Mouse (Mus musculus): ENCODE results near the gene Rps28. TPM values are rescaled to one million over a fixed set of nuclear protein-coding genes. Genes with fewer than 3 reads are reported as not detected.

The Rps28 gene
- total RNA-seq, 2 experiments from 2014 or later, result 861 to 875 TPM

GRCm38 (mm10) chr17:33816612-33817011 is 7.8 kb downstream of the Rps28 start:
- DNase-seq (ENCODE audit: extremely low spot score in 1 of 2, low spot score in 2 of 2), result no peak

GRCm38 (mm10) chr17:33815399-33815798 is 9.0 kb downstream of the Rps28 start:
- intact Hi-C loops (cut with DNase I), result no loop called here
- no peak for DNase-seq (ENCODE audit: extremely low spot score in 1 of 2, low spot score in 2 of 2)

More at GRCm38 (mm10) chr17:33816612-33817011, 7.8 kb downstream of the Rps28 start:
- intact Hi-C loops (cut with DNase I), result no loop called here

GRCm38 (mm10) chr17:33812990-33813389 is 11.4 kb downstream of the Rps28 start:
- intact Hi-C loops (cut with DNase I), result no loop called here
- DNase-seq (ENCODE audit: extremely low spot score in 1 of 2, low spot score in 2 of 2), result peak in 1 of 2 experiments; percentile 79

- DNase-seq (ENCODE audit: extremely low spot score in 1 of 2, low spot score in 2 of 2), result peak in 1 of 2 experiments; percentile 35
- intact Hi-C loops (cut with DNase I), result no loop called here
Observed at GRCm38 (mm10) chr17:33812475-33812874, 11.9 kb downstream of the Rps28 start.

- intact Hi-C loops (cut with DNase I), result no loop called here
- DNase-seq (ENCODE audit: extremely low spot score in 1 of 2, low spot score in 2 of 2), result no peak
Observed at GRCm38 (mm10) chr17:33811142-33811516, 13.2 kb downstream of the Rps28 start.

- intact Hi-C loops (cut with DNase I), result no loop called here
- peak; percentile 95 to 97 for DNase-seq (ENCODE audit: extremely low spot score in 1 of 2, low spot score in 2 of 2)
Observed at GRCm38 (mm10) chr17:33810334-33811141, 13.8 kb downstream of the Rps28 start, which contains the start of gene Kank3. Kank3 (plus strand) TSS chr17:33810519.

GRCm38 (mm10) chr17:33808192-33808591 is 16.2 kb downstream of the Rps28 start:
- intact Hi-C loops (cut with DNase I), result loop anchor here (10.0 kb wide), 1 partner anchor 363 kb away; no protein-coding TSS in a partner anchor

GRCm38 (mm10) chr17:33807181-33807888 is 17.0 kb downstream of the Rps28 start:
- DNase-seq (ENCODE audit: extremely low spot score in 1 of 2, low spot score in 2 of 2), result no peak
- intact Hi-C loops (cut with DNase I), result loop anchor here (10.0 kb wide), 1 partner anchor 363 kb away; no protein-coding TSS in a partner anchor

More at GRCm38 (mm10) chr17:33808192-33808591, 16.2 kb downstream of the Rps28 start:
- DNase-seq (ENCODE audit: extremely low spot score in 1 of 2, low spot score in 2 of 2), result no peak

- no peak for DNase-seq (ENCODE audit: extremely low spot score in 1 of 2, low spot score in 2 of 2)
- intact Hi-C loops (cut with DNase I), result loop anchor here (5.0 to 10.0 kb wide), 2 partner anchors 77 to 360 kb away; no protein-coding TSS in a partner anchor
Observed at GRCm38 (mm10) chr17:33804745-33805144, 19.6 kb downstream of the Rps28 start.

GRCm38 (mm10) chr17:33804205-33804604 is 20.2 kb downstream of the Rps28 start:
- intact Hi-C loops (cut with DNase I), result loop anchor here (5.0 to 10.0 kb wide), 2 partner anchors 77 to 359 kb away; no protein-coding TSS in a partner anchor
- no peak for DNase-seq (ENCODE audit: extremely low spot score in 1 of 2, low spot score in 2 of 2)

GRCm38 (mm10) chr17:33802221-33802620 is 22.1 kb downstream of the Rps28 start:
- intact Hi-C loops (cut with DNase I), result loop anchor here (5.0 to 10.0 kb wide), 2 partner anchors 75 to 357 kb away; no protein-coding TSS in a partner anchor

GRCm38 (mm10) chr17:33799277-33799676 is 25.1 kb downstream of the Rps28 start:
- DNase-seq (ENCODE audit: extremely low spot score in 1 of 2, low spot score in 2 of 2), result no peak
- intact Hi-C loops (cut with DNase I), result no loop called here

More at GRCm38 (mm10) chr17:33802221-33802620, 22.1 kb downstream of the Rps28 start:
- DNase-seq (ENCODE audit: extremely low spot score in 1 of 2, low spot score in 2 of 2), result no peak

GRCm38 (mm10) chr17:33798306-33798705 is 26.1 kb downstream of the Rps28 start:
- intact Hi-C loops (cut with DNase I), result no loop called here
- DNase-seq (ENCODE audit: extremely low spot score in 1 of 2, low spot score in 2 of 2), result no peak

GRCm38 (mm10) chr17:33788732-33789131 is 35.6 kb downstream of the Rps28 start:
- DNase-seq (ENCODE audit: extremely low spot score in 1 of 2, low spot score in 2 of 2), result no peak
- intact Hi-C loops (cut with DNase I), result no loop called here

- intact Hi-C loops (cut with DNase I), result no loop called here
- DNase-seq (ENCODE audit: extremely low spot score in 1 of 2, low spot score in 2 of 2), result no peak
Observed at GRCm38 (mm10) chr17:33786375-33786774, 38.0 kb downstream of the Rps28 start.

- intact Hi-C loops (cut with DNase I), result no loop called here
- no peak for DNase-seq (ENCODE audit: extremely low spot score in 1 of 2, low spot score in 2 of 2)
Observed at GRCm38 (mm10) chr17:33784939-33785338, 39.4 kb downstream of the Rps28 start.

- peak in 1 of 2 experiments; percentile 83 for DNase-seq (ENCODE audit: extremely low spot score in 1 of 2, low spot score in 2 of 2)
- intact Hi-C loops (cut with DNase I), result no loop called here
Observed at GRCm38 (mm10) chr17:33783408-33783807, 41.0 kb downstream of the Rps28 start.

- DNase-seq (ENCODE audit: extremely low spot score in 1 of 2, low spot score in 2 of 2), result no peak
Observed at GRCm38 (mm10) chr17:33782067-33782466, 42.3 kb downstream of the Rps28 start.

More at GRCm38 (mm10) chr17:33782067-33782466, 42.3 kb downstream of the Rps28 start:
- intact Hi-C loops (cut with DNase I), result no loop called here

Data from left cerebral cortex, postnatal 10 days (tissue).